Mouse (Mus musculus) inflammation-experienced regulatory T-cells (primary cell): ENCODE results near the gene Cwc15. TPM values are rescaled to one million over a fixed set of nuclear protein-coding genes. Genes with fewer than 3 reads are reported as not detected.

Source experiments
- polyA plus RNA-seq, 2 experiments: library from polyadenylated mRNA; unstranded; fragments of 100-300 nt; shearing (Covaris generic); gene quantifications; one replicate each; pipeline ENCODE4 v1.2.1; 2017

The Cwc15 gene
- 100 to 1,000 TPM; 203 to 210 TPM for polyA plus RNA-seq

DNA sequence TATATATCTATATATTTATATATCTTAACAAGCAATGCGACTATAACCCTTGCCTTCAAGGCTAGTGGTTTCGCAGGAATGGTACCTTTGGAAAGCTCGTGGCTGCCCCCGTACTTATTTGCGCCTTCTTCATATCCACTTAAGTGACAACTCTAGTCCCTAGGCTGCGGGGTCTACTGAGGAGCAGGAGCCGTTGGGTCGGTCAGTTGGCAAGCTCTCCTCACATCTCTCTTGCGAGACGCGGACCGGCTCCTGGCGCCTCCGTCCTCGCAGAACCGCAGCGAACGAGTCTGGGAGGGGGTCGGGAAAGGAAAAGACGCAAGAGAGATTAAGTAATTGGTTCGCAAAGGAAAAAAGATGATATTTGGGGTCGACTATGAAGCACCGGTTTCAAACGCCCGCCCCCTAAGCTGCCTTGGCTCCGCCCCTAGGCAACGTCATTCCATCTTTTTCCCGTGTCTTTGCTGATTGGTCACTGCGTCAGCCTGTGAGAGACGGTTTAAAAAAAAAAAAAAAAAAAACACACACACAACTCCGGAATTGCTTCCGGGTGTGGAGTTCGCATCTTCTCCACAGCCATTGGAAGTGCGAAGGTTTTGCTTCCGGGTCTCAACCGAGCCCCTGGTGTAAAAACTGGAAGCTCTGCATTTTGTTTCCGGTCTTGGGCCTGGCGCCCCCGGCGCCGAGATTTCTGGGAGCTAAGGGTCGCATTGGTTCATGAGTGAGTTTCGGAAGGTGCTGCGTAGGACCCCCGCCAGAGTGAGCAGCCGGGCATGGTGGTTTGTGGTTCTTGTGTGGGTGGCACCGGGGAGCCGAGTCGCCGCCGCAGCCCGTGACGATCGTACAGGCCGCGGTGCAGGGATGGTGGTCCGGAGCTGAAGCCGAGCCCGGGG is at the start of gene Cwc15, which contains the start of gene Kdm4d:
Cwc15 (plus strand) TSS at position 595 of the 893 bp plus-strand sequence.
Kdm4d (minus strand) TSS at position 460 of the 893 bp plus-strand sequence.

Other genes with a start within 250 kb of the Cwc15 start
- 10 to 100 TPM; 23.3 to 24.3 TPM for gene Sesn3, start 225.6 kb upstream of the Cwc15 start, polyA plus RNA-seq
- gene Endod1, start 119.1 kb upstream of the Cwc15 start, polyA plus RNA-seq = 10 to 100 TPM; 51.0 to 69.1 TPM
- 1 to 10 TPM; 1.6 to 2.7 TPM for gene Kdm4d, start 135 bp upstream of the Cwc15 start, polyA plus RNA-seq
- under 1 TPM; 0.20 to 0.23 TPM for gene Amotl1, start 144.4 kb downstream of the Cwc15 start, polyA plus RNA-seq
- under 1 TPM; 0.15 to 0.68 TPM for gene Piwil4, start 240.1 kb downstream of the Cwc15 start, polyA plus RNA-seq